Mouse (Mus musculus): ENCODE results near the gene Prss44. TPM values are rescaled to one million over a fixed set of nuclear protein-coding genes. Genes with fewer than 3 reads are reported as not detected.

Prss44 gene
- polyA plus RNA-seq (2012; rRNA removed): not detected in 2 replicates

DNA sequence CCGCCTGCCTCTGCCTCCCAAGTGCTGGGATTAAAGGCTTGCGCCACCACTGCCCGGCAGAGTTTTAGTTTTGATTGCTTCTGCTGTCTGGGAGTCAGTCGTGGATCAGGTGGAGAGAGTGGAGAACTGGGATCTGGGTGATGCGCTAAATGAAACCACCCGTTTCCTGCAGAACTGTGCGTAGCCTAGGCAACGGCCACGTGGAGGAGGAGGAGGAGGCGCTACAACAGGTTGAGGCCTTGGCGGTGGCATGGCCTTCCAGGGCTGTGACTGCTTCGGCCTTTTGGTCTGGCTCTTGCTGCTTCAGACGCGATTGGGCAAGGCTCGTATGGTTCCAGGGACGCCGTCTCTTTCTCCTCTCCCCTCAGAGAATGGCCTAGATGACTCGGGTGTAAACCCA, at the start of gene Prss44:
TSS of gene Prss44 (plus strand) at position 206 of the 400 bp plus-strand sequence.
- no peak for TF ChIP-seq CTCF (IDR thresholded peaks at IDR 0.05; ENCODE audit: extremely low read depth, insufficient read depth, low read length)
- no peak for TF ChIP-seq POLR2A (IDR thresholded peaks at IDR 0.05; ENCODE audit: extremely low read depth, insufficient read depth, low read length)
- H3K27ac ChIP-seq (ENCODE audit: insufficient read depth, low read length): no peak within 1 kb of the TSS
- no peak within 1 kb of the TSS for H3K4me3 ChIP-seq (ENCODE audit: insufficient read depth, low read length)
- H3K4me1 ChIP-seq (ENCODE audit: control insufficient read depth, insufficient read depth, low read length): no peaks in the 10 kb centered on the region

DNA sequence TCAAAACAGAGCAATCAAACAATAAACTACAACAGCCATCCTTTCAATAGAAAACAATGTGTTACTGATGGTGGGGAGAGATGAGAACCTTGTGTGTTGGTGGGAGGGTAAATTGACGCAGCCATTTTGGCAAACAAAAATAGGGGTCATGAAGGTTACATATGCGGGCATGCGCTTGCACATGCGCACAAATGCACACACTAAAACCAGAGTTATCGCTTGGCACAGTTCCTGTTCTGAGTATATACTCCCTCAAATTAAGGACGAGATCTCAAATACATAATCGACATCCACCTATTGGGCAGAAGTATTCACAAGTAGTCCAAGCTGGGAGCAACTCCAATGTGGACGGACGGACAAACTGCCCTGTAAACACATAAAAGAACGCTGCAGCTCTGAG, 41.5 kb upstream of the Prss44 start:
- H3K4me3 ChIP-seq (ENCODE audit: insufficient read depth, low read length): no peak overlapping the region
- TF ChIP-seq POLR2A (IDR thresholded peaks at IDR 0.05; ENCODE audit: extremely low read depth, insufficient read depth, low read length): no peak
- TF ChIP-seq CTCF (IDR thresholded peaks at IDR 0.05; ENCODE audit: extremely low read depth, insufficient read depth, low read length): no peak
- H3K4me1 ChIP-seq (ENCODE audit: control insufficient read depth, insufficient read depth, low read length): no peaks in the 10 kb centered on the region
- H3K27ac ChIP-seq (ENCODE audit: insufficient read depth, low read length): no peak overlapping the region

DNA sequence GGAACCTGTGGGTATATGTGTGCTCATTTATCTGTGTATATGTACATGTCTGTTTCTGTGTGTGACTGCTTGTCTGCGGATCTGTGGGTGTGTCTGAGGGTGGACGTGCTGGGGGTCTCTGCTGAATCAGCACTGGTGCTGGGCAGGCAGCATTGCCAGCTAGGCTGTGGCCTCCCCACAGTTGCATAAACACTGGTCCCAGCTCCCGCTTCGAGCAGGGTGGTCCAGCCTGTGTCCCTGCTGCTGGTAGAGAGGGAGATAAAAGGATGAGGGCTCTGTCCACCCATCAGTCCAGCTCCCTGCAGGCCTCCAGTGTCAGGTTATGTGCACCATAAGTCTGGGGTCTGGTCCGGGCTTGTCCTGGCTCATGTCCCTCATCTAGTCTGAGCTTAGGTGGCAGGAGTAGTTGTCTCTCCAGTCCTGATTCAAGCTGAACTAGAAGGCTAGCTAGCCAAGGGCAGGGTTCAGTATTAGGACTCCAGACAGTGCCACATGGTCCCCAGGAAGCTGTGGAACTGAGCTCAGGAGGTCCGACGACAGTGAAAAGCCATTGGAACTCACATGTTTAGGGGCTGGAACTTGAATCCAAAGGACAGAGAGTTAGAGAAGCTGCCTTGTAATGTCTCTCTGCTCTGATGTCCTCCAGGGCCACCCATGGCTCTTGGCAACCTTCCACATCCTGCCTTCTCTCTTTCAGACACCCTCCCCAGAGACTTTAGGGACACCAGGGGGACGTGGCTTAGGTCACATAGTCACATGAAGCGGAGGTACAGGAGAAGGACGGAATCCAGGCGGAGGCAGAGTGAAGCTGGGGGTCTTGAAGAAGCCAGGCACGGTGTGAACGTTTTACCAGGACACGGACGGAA, 39.2 kb upstream of the Prss44 start:
- Histone ChIP-seq H3K4me1 (ENCODE audit: control insufficient read depth, insufficient read depth, low read length) (no peaks in the 10 kb centered on the region), H3K27ac (ENCODE audit: insufficient read depth, low read length) (no peak overlapping the region), H3K4me3 (ENCODE audit: insufficient read depth, low read length) (no peak overlapping the region)
- no peak for TF ChIP-seq CTCF (IDR thresholded peaks at IDR 0.05; ENCODE audit: extremely low read depth, insufficient read depth, low read length)
- TF ChIP-seq POLR2A (IDR thresholded peaks at IDR 0.05; ENCODE audit: extremely low read depth, insufficient read depth, low read length): no peak

DNA sequence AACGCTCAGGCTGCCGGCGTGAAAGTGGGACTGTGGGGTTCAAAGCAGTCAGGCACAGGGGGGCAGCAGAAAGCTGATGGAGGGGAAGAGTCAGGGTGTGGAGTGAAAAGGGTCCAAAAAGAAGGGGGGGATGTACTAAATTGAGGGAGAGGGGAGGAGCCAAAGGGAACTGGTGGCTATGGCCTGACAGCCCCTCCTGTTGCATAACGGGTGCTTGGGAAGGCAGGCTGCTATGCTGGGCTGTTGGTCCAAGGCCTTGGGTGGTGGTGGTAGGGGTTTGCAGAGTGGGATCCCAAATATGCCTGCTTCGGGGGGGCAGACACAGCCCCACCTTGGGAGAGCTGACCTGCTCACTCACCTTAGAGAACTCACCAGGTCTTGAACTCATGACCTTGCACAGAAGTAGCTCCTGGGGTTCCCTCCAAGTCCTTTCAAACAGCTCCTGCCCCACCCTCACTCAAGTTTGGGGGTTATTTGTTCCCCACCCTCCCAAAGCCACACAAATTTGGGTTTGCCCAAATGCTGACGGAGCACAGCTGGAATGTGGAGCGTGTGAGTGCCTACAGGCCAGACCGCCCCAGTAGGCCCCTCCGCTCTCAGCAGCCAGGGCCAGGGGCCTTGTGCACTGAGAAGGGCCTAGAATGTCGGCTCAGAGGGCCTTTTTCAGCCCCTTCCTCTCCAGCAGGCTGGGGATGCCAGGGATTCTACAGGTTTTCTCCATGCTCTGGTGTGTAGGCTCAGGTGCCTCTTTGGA, 38.3 kb upstream of the Prss44 start:
- no peak overlapping the region for H3K27ac ChIP-seq (ENCODE audit: insufficient read depth, low read length)

DNA sequence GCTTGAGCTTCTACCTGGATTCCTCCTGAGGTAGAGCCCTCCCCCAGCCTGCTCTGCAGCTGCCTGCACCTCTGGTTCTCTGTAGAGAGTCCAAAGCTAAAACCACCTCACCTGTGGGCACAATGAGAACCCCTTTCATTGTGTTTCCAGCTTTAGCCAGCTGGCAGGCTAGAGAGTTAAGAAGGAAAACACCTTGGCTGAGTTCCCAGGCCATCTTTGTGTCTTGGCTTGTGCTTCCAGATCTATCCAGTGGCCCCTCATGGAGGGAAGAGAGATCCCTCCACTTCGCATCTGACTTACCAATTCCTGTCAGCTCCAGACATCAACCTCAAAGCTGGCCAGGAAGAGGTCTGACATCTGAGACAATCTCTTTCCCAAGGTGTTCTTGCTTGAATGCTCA, 35.7 kb upstream of the Prss44 start:
- Histone ChIP-seq H3K4me3 (ENCODE audit: insufficient read depth, low read length) (no peak overlapping the region), H3K4me1 (ENCODE audit: control insufficient read depth, insufficient read depth, low read length) (no peaks in the 10 kb centered on the region), H3K27ac (ENCODE audit: insufficient read depth, low read length) (no peak overlapping the region)
- TF ChIP-seq CTCF (IDR thresholded peaks at IDR 0.05; ENCODE audit: extremely low read depth, insufficient read depth, low read length) (no peak), POLR2A (IDR thresholded peaks at IDR 0.05; ENCODE audit: extremely low read depth, insufficient read depth, low read length) (no peak)

More for the DNA sequence above, 38.3 kb upstream of the Prss44 start:
- TF ChIP-seq POLR2A (IDR thresholded peaks at IDR 0.05; ENCODE audit: extremely low read depth, insufficient read depth, low read length) (no peak), CTCF (IDR thresholded peaks at IDR 0.05; ENCODE audit: extremely low read depth, insufficient read depth, low read length) (no peak)
- Histone ChIP-seq H3K4me1 (ENCODE audit: control insufficient read depth, insufficient read depth, low read length) (no peaks in the 10 kb centered on the region), H3K4me3 (ENCODE audit: insufficient read depth, low read length) (no peak overlapping the region)

DNA sequence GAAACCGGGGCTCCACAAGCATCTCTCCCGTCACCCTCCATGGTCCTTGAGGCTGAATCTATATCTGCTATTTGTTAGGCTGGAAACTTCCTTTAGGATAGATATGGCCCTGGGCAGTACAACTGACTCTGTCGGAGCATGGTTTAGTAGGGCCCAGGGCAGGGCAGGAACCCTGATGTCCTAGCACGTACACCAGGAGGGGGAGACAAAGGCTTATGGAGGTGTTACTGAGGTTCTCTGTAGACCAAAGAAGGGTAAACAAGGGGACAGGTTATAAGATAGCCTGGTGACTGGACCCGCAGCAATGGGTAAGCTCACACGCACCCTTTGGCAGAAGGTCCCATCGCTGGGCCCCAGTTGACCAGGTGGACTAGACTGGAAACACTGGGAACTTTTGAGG, 35.2 kb upstream of the Prss44 start:
- Histone ChIP-seq H3K4me1 (ENCODE audit: control insufficient read depth, insufficient read depth, low read length) (no peaks in the 10 kb centered on the region), H3K4me3 (ENCODE audit: insufficient read depth, low read length) (no peak overlapping the region), H3K27ac (ENCODE audit: insufficient read depth, low read length) (no peak overlapping the region)
- TF ChIP-seq POLR2A (IDR thresholded peaks at IDR 0.05; ENCODE audit: extremely low read depth, insufficient read depth, low read length): no peak
- TF ChIP-seq CTCF (IDR thresholded peaks at IDR 0.05; ENCODE audit: extremely low read depth, insufficient read depth, low read length): no peak

DNA sequence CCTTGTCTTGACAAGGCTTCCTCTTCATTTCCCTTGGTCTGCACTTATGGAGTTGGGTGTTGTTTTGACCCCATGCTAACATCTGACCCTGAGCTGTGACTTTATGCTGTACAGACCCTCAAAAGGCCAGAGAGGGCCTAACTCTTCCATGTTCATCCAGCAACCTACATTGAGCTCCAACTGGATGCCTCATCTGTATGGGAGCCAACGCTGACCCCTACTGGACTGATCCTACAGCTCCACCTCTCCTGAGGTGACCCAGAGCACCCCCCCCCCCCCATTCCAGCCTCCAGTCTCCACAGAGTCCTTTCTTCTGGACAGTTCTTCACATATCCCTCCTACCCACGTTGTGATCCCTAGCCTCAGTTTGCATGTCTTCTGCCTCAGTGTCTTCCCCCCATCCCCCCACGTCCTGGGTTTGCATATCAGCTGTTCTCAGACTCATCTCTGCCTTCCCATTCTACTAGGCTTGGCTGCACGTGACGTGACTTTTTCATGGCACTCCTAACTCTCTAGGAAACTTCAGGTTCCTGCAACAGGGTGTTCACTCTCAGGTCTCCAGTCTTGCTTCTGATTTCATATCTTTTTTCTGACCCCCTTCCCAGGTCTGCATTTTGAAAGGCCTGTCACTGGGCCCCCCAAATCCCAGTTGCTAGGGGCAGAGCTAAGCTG, 34.4 kb upstream of the Prss44 start:
- H3K4me3 ChIP-seq (ENCODE audit: insufficient read depth, low read length): no peak overlapping the region
- TF ChIP-seq CTCF (IDR thresholded peaks at IDR 0.05; ENCODE audit: extremely low read depth, insufficient read depth, low read length): 0 out of 2 replicates have a peak, but pooled peaks have one; percentile 2
- TF ChIP-seq POLR2A (IDR thresholded peaks at IDR 0.05; ENCODE audit: extremely low read depth, insufficient read depth, low read length): no peak
- H3K27ac ChIP-seq (ENCODE audit: insufficient read depth, low read length): no peak overlapping the region
- no peaks in the 10 kb centered on the region for H3K4me1 ChIP-seq (ENCODE audit: control insufficient read depth, insufficient read depth, low read length)

DNA sequence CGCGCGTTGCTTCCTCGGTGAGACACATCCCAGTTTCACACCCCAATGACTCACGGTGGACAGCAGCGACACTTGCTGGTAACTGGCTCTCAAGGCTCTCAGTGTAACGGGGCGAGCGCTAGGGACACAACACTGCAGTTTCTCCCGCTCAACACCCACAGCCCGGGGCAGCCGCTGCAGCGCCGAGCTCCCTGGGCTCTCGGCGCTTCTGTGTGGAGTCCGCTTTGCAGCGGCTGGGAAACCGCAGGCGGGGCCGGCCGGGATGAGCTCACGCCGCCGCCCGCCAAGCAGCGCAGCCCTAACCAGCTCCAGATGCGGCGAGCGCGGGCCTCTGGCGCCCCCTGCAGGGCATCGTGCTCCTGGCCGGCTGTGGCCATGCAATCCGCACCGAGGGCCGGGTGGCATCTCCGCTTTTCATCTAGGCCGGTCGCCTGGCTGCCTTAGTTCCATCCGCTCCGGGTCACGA, 32.5 kb upstream of the Prss44 start:
- Histone ChIP-seq H3K4me1 (ENCODE audit: control insufficient read depth, insufficient read depth, low read length) (no peaks in the 10 kb centered on the region), H3K27ac (ENCODE audit: insufficient read depth, low read length) (no peak overlapping the region), H3K4me3 (ENCODE audit: insufficient read depth, low read length) (peak overlapping the region; percentile 28)
- TF ChIP-seq CTCF (IDR thresholded peaks at IDR 0.05; ENCODE audit: extremely low read depth, insufficient read depth, low read length) (peak; percentile 67), POLR2A (IDR thresholded peaks at IDR 0.05; ENCODE audit: extremely low read depth, insufficient read depth, low read length) (no peak)

DNA sequence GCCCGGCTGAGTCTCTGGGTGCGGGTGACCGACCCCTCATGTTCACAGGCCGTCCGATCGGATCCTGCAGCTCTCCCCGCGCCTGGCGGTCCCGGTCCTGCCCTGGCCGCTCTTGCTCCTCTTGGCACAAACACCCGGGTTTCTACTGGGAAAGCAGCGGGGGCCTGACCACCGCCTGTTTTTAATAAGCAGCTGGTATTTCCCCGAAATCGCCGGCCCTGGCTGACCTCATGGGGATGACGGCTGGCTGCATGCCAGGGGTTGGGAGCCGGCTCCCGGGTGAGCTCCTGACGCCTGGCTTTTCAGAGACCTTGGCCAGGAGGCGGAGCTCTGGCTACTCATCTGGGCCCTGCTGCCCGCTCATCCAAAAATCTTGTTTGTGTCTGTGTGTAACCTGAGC, 32.1 kb upstream of the Prss44 start:
- Histone ChIP-seq H3K4me3 (ENCODE audit: insufficient read depth, low read length) (peak overlapping the region; percentile 28), H3K27ac (ENCODE audit: insufficient read depth, low read length) (no peak overlapping the region), H3K4me1 (ENCODE audit: control insufficient read depth, insufficient read depth, low read length) (no peaks in the 10 kb centered on the region)
- TF ChIP-seq CTCF (IDR thresholded peaks at IDR 0.05; ENCODE audit: extremely low read depth, insufficient read depth, low read length) (no peak), POLR2A (IDR thresholded peaks at IDR 0.05; ENCODE audit: extremely low read depth, insufficient read depth, low read length) (no peak)
